Mouse (Mus musculus) bone marrow, adult 2 months (tissue): Measurements from ENCODE around the gene Foxn3. TPM values are rescaled to one million over a fixed set of nuclear protein-coding genes. Genes with fewer than 3 reads are reported as not detected.
A peak's percentile ranks its signal among the peaks of the same experiment; 100 is the strongest.

ENCODE experiments used
- H3K27ac ChIP-seq: fragments of 200-500 bp; 2 replicates; pipeline ENCODE4 v1.5.1; 2012; ENCODE audit warnings: low read depth, mild to moderate bottlenecking, control low read depth, inconsistent platforms, low read length; ENCODE audit not compliant: control insufficient read depth, poor library complexity, insufficient read depth
- H3K4me1 ChIP-seq: fragments of 200-500 bp; 2 replicates; pipeline ENCODE4 v1.6.1; 2011; ENCODE audit warnings: low read length; ENCODE audit not compliant: control insufficient read depth, insufficient read depth
- H3K4me3 ChIP-seq: fragments of 200-500 bp; replicated peaks from 2 replicates; pipeline ENCODE3; 2011; ENCODE audit warnings: mild to moderate bottlenecking, low read depth, low read length, control low read depth; ENCODE audit not compliant: control insufficient read depth
- CTCF ChIP-seq: fragments of 200-500 bp; IDR thresholded peaks from 2 replicates; pipeline ENCODE4 v1.5.1; 2011; ENCODE audit warnings: low read length, control low read depth; ENCODE audit not compliant: control insufficient read depth, insufficient read depth
- POLR2A ChIP-seq: fragments of 200-500 bp; IDR thresholded peaks from 2 replicates; pipeline ENCODE4 v1.6.1; 2011; ENCODE audit warnings: low read depth, mild to moderate bottlenecking, control low read depth, low read length, borderline replicate concordance; ENCODE audit not compliant: control insufficient read depth
- WGBS: fragments of 180-500 bp; shearing (Covaris S2); methylation state at CpG from one replicate; pipeline ENCODE4 v1.1.7; 2018; 5-methylcytosine and 5-hydroxymethylcytosine counted together
- polyA plus RNA-seq: library from polyadenylated mRNA; stranded (reverse); fragments of >200 nt; gene quantifications from 2 replicates; pipeline ENCODE4 v1.2.4, GENCODE M21; 2011; ENCODE audit warnings: low replicate concordance; ENCODE audit not compliant: missing spikeins, insufficient read depth, insufficient read length

Gene Foxn3
- polyA plus RNA-seq, 1 experiment: 23.7 TPM

DNA sequence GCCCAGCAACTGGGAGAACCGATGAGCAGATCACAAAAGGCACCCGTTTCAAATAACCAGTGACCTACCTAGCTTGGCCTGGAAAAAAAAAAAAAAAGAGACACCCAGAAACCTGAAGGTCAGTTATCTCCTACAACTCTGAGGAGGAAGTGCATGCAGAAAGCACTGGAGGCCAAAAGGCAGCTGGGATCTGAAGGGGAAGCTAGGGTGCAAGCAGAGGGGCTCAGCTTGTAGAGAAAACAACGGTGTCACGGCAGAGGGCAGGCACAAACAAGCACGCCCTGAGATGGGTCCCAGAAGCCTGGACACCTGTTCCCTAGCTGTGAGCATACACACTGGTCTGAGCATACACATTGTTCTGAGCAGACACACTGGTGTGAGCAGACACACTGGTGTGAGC lies 253.4 kb downstream of the Foxn3 start:
- WGBS: 42% methylated on average over 5 of the region's 5 CpGs
- Histone ChIP-seq H3K4me1 (peaks cover 6% of the 10 kb centered on the region), H3K4me3 (no peak overlapping the region), H3K27ac (no peak overlapping the region)
- TF ChIP-seq POLR2A: no peak
- TF ChIP-seq CTCF: no peak

DNA sequence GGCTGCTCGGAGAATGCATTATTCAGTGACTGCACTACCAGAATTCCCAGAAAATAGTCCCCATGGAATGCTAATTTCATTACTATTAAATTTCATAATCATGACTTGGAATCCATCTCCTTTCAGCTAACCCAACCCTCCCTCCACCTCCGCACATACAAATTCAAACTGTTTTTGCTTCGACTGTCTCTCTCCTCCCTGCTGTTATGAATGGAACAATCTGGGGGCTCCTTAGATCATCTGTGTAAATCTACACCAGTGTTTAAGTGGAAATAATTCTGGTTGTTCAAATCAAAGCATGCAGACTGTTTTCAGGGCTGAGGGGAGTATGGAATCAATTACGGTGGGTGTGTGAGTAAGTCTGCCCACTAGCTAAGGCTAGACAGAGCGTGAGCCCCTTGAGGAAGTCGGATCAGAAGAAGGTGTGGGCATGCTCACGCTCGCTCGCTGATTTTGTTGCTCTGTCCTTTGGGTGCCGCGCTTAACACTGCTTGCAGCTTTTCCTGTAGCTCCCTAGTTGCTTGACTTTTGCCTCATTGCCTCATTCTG lies 254.8 kb downstream of the Foxn3 start:
- no peak overlapping the region for H3K27ac ChIP-seq
- TF ChIP-seq POLR2A: no peak
- TF ChIP-seq CTCF: no peak
- WGBS: 88% methylated on average over 11 of the region's 11 CpGs
- peaks cover 4% of the 10 kb centered on the region for H3K4me1 ChIP-seq
- H3K4me3 ChIP-seq: no peak overlapping the region

GRCm38 (mm10) chr12:99306536-99307204 lies 256.7 kb downstream of the Foxn3 start:
- peak overlapping the region; percentile 26; the same call in 1 of the 2 replicates for H3K27ac ChIP-seq

DNA sequence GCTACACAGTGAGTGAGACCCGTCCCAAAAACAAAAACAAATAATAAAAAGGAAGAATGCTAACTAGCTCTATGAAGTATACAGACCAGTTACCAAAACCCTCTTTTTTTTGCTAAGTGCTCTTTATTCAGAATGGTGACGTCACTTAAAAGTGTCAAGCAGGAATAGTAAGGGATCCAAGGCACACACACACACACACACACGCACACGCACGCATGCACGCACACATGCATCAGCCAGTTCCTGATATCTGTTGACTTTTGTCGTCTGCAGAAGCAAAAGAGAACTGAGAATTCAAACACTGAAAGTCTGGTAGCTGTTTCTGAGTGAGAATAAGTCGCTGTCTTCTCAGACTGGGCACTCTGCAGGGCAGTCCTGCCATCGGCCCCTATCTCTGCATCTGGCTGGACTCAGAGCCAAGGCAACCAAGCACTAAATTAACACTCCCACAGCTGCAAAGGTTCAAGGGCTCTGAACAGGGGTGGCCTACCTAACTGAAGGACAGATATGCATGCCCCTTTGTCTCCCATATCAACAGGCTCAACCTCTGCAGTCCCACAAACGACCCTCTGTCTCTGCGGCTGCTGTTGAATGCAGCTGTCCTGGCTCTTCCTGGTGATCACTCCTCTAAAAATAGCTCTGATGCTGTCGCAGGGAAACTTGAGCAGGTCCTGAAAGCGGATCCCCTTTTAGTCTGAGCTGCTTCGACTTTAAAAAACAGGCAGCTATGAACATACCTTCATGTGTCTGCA lies 257.4 kb downstream of the Foxn3 start:
- Histone ChIP-seq H3K27ac (peak overlapping the region; percentile 26; the same call in 1 of the 2 replicates), H3K4me1 (peaks cover 3% of the 10 kb centered on the region; the same call in 1 of the 2 replicates), H3K4me3 (no peak overlapping the region)
- TF ChIP-seq CTCF: no peak
- no peak for TF ChIP-seq POLR2A
- WGBS: 59% methylated on average over 14 of the region's 14 CpGs

More at GRCm38 (mm10) chr12:99306536-99307204, 256.7 kb downstream of the Foxn3 start:
- 77% methylated on average over 6 of the region's 6 CpGs for WGBS
- H3K4me1 ChIP-seq: peaks cover 3% of the 10 kb centered on the region
- H3K4me3 ChIP-seq: no peak overlapping the region
- TF ChIP-seq POLR2A: no peak
- no peak for TF ChIP-seq CTCF

DNA sequence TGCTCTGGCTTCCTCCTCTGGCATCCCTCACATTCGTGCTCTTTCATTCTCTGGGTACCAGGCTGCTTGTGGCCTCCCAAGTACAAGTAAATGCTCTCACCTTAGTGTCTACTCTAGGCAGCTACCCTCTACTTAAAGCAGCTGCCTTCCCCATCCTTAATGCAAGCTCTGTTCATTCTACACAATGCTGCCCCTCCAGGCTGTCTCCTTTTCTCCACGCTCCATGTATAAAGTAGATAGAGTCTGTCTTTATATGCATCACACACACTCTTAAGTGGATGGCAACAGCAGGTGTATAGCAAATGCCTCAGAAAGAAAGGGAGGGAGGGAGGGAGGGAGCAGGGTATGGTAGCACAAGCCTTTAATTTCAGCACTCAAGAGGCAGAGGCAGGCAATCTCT lies 258.1 kb downstream of the Foxn3 start:
- Histone ChIP-seq H3K4me1 (peaks cover 3% of the 10 kb centered on the region; the same call in 1 of the 2 replicates), H3K4me3 (no peak overlapping the region), H3K27ac (no peak overlapping the region)
- WGBS: 60% methylated on average over 2 of the region's 2 CpGs
- TF ChIP-seq POLR2A: no peak
- TF ChIP-seq CTCF: no peak

DNA sequence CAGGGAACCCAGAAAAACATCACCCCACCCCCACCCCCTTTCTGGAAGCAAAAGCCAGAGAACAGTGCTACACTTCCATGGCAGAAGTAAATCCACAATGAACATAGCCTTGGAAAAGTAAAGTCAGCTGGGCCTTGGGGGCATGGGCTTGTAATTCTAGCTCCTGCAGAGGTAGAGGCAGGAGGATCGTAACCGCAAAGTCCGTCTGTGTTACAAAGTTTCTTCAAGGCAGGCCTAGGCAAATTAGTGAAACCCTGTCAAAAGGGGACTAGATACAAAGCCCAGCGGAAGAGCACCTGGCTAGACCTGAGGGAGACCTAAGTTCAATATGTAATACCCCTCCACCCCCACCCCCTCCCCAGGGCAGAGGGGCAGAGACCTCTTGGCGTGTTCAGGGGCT lies 259.3 kb downstream of the Foxn3 start:
- no peaks in the 10 kb centered on the region; the same call in 1 of the 2 replicates for H3K4me1 ChIP-seq
- no peak overlapping the region for H3K4me3 ChIP-seq
- WGBS: 95% methylated on average over 5 of the region's 5 CpGs
- TF ChIP-seq POLR2A: no peak
- no peak overlapping the region for H3K27ac ChIP-seq

DNA sequence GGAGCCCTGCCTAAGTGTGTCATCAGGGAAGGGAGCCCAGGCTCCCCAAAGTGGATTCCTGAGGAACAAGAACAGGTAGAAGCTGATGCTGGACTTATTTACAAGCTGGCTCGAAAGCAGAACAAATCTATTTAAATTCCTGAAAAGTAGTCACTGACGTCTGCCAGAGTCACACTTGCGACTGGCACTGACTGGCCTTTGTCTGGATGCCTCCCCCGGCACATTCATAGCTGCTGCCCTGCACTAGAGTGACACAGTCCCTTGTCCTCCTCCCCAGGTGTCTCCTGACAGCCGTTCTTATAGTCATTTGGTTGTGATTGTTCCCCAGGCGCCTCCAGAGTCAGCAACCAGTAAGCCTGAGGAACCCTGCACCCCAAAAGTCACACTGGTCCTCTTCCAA lies 259.8 kb downstream of the Foxn3 start:
- WGBS: 86% methylated on average over 6 of the region's 6 CpGs
- H3K4me3 ChIP-seq: no peak overlapping the region
- no peaks in the 10 kb centered on the region; the same call in 1 of the 2 replicates for H3K4me1 ChIP-seq
- TF ChIP-seq CTCF (no peak), POLR2A (no peak)
- H3K27ac ChIP-seq: no peak overlapping the region

DNA sequence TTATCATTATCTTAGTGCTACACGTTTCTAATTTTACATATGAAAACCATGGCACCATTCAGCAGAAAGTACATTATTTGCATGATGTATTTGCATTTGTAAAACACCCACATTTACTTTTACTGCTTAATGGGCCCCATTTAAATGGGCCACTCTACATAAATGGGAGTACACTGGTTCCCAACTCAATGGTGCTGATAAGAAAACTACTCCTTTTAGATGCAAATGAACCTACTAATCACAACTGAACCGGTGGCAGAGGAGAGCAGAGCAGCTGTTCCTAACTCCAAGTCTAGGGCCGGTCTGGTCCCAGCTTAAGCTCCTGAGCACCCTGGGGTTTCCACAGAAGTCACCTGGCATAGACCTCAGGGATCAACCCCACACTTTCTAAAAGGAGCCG lies 263.5 kb downstream of the Foxn3 start:
- WGBS: 67% methylated on average over 4 of the region's 4 CpGs
- Histone ChIP-seq H3K4me1 (no peaks in the 10 kb centered on the region; the same call in 1 of the 2 replicates), H3K4me3 (no peak overlapping the region), H3K27ac (no peak overlapping the region)
- TF ChIP-seq CTCF: no peak
